Mouse (Mus musculus) left cerebral cortex, adult 2 months (tissue): ENCODE measurements around the gene Josd1. TPM values are rescaled to one million over a fixed set of nuclear protein-coding genes. Genes with fewer than 3 reads are reported as not detected.

Experiments
- DNase-seq, 2 experiments: peaks; one replicate each; pipeline ENCODE4 v3.0.0; 2021 to 2022; ENCODE audit warnings: low spot score in 2 of 2, mixed read lengths in 1 of 2; ENCODE audit errors: extremely low spot score in 1 of 2
- H3K27ac ChIP-seq: fragments of 200-600 bp; 2 replicates; pipeline ENCODE4 v1.8.1; 2022
- H3K4me3 ChIP-seq: fragments of 200-600 bp; 2 replicates; pipeline ENCODE4 v1.8.1; 2022
- CTCF ChIP-seq: fragments of 200-600 bp; IDR thresholded peaks from 2 replicates; pipeline ENCODE4 v1.8.1; 2022; ENCODE audit warnings: antibody characterized with exemption, mild to moderate bottlenecking, moderate library complexity
- intact Hi-C: fragments of 180-260 bp; cut with DNase I; formaldehyde crosslinking; loops from one replicate; pipeline ENCODE4 v1.15.1; 2025
- long read RNA-seq, 2 experiments: library from polyadenylated mRNA; stranded (forward); transcript quantifications; one replicate each; pipeline ENCODE4 v2.0.0; 2021; ENCODE audit warnings: borderline mapping rate in 2 of 2
- total RNA-seq, 2 experiments: library from RNA; stranded (reverse); gene quantifications; 2 replicates each; pipeline ENCODE4 v1.2.3; 2021

The Josd1 gene
- total RNA-seq, result 10 to 100 TPM; 64.3 to 68.0 TPM
- long read RNA-seq, experiment 1, transcript Josd1-201 (4 exons, 3,440 nt), result major isoform, 42 of 50 reads
- long read RNA-seq, experiment 1, partial matches to known transcripts, result 1 of 50 reads
- long read RNA-seq, experiment 1, other reads (novel, unspliced or antisense), result 7 of 50 reads
- long read RNA-seq, experiment 2, transcript Josd1-201 (4 exons, 3,440 nt), result major isoform, 27 of 41 reads
- long read RNA-seq, experiment 2, partial matches to known transcripts, result 0 of 41 reads
- long read RNA-seq, experiment 2, other reads (novel, unspliced or antisense), result 14 of 41 reads

GRCm38 (mm10) chr15:79687646-79688267 lies at the start of gene Josd1:
Josd1 (minus strand) TSS chr15:79687919.
- peak within 1 kb of the TSS; percentile 88 for H3K4me3 ChIP-seq
- peak; percentile 96 to 98 for DNase-seq
- TF ChIP-seq CTCF, result no peak
- intact Hi-C loops, result loop anchor here (2.0 to 5.0 kb wide), 2 partner anchors 29 to 325 kb away; partner anchors contain the start of genes Cby1, Fam227a and Pdgfb
- H3K27ac ChIP-seq, result peak within 1 kb of the TSS; percentile 92

DNA sequence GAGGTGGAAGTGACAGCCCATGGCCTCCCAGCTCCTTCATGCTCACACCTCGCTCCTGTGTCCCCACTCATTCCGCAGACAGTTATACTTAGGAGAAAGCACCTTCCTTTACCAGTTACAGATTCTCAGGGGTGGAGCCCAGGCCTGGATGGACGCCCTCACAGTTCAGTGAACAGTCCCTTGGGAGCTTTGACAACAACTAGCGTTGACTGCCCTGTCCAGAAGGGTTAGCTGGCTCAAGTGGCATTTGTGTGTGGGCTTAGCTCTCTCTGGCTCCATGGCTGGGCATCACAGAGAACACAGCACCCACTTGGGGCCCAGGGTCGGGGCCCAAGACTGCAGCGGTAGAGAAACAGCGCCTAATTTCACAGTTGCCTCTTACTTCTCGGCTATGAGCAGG lies 46.6 kb upstream of the Josd1 start:
- no peak for TF ChIP-seq CTCF
- DNase-seq, result no peak
- intact Hi-C loops, result no loop called here

GRCm38 (mm10) chr15:79733640-79734039 lies 45.9 kb upstream of the Josd1 start:
- no peak for DNase-seq
- intact Hi-C loops, result no loop called here
- no peak for TF ChIP-seq CTCF
- H3K4me3 ChIP-seq, result no peak overlapping the region
- no peak overlapping the region for H3K27ac ChIP-seq

More for the DNA sequence above, 46.6 kb upstream of the Josd1 start:
- Histone ChIP-seq H3K27ac (peak overlapping the region; percentile 88), H3K4me3 (no peak overlapping the region)

GRCm38 (mm10) chr15:79733192-79733591 lies 45.5 kb upstream of the Josd1 start:
- intact Hi-C loops, result no loop called here
- no peak for DNase-seq

GRCm38 (mm10) chr15:79731554-79731953 lies 43.8 kb upstream of the Josd1 start:
- no peak for TF ChIP-seq CTCF
- intact Hi-C loops, result no loop called here
- no peak for DNase-seq
- no peak overlapping the region for H3K4me3 ChIP-seq
- no peak overlapping the region for H3K27ac ChIP-seq

More at GRCm38 (mm10) chr15:79733192-79733591, 45.5 kb upstream of the Josd1 start:
- no peak for TF ChIP-seq CTCF
- Histone ChIP-seq H3K27ac (no peak overlapping the region), H3K4me3 (no peak overlapping the region)

DNA sequence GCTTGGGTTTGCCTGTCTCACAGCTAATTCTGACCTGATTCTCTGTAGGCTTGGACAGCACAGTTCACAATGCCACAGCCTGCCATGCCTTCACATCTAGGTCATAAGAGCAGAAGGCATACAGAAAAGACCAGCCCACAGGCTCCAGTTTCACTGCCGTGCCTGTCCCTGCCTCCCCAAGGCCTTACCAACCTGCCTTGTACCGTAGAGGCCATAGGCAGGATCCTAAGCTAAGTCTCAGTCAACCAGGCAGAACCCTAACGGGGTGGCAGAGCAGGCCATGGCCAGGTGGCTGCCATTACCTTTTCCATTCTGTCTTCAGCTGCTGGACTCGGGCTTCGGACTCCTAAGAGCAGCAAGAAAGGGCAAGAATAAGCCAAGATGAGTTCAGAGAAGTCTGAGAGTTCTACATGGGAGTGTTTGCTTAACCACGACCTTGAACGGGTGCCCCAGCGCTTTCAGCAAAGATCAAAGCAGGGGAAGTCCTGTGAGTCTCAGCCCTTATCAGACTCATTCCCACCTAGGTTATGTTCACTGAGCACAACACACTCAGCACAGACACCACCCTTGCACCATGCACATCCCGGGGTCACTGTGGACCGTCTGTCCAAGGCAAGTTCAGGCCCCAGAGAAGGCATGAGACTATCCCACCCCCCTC lies 41.1 kb upstream of the Josd1 start:
- intact Hi-C loops, result no loop called here
- no peak for TF ChIP-seq CTCF
- Histone ChIP-seq H3K27ac (peak overlapping the region; percentile 50), H3K4me3 (no peak overlapping the region)
- DNase-seq, result no peak

GRCm38 (mm10) chr15:79728311-79728710 lies 40.6 kb upstream of the Josd1 start:
- H3K27ac ChIP-seq, result peak overlapping the region; percentile 50
- no peak for DNase-seq
- no peak overlapping the region for H3K4me3 ChIP-seq
- intact Hi-C loops, result no loop called here
- TF ChIP-seq CTCF, result no peak

GRCm38 (mm10) chr15:79727840-79728239 lies 40.1 kb upstream of the Josd1 start:
- intact Hi-C loops, result no loop called here
- TF ChIP-seq CTCF, result no peak
- H3K27ac ChIP-seq, result no peak overlapping the region
- H3K4me3 ChIP-seq, result no peak overlapping the region
- DNase-seq, result no peak

- Histone ChIP-seq H3K4me3 (no peak overlapping the region), H3K27ac (peak overlapping the region; percentile 64)
- TF ChIP-seq CTCF, result no peak
- DNase-seq, result peak; percentile 52 to 62
- intact Hi-C loops, result no loop called here
Measured at GRCm38 (mm10) chr15:79725190-79725789, 37.6 kb upstream of the Josd1 start.

DNA sequence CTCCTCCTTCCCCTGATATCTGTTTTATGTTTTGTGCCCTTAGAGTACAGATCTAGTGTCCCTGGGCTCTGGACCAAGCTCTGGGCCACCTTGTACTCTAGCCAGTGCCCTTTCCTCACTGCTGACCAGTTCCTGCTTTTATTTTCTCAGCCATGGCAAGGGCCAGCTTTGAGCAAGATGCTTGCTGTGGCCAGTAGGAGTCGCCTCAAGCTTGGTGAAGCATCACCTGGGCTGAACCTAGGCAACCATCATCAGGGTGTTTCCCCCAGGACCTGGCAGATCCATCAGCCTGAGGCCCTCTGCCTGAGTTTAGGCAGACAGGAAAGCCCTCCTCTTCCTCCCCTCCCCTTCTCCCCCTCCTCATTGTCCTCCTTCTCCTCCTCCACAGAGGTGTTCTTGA lies 35.7 kb upstream of the Josd1 start:
- H3K27ac ChIP-seq, result no peak overlapping the region
- no peak overlapping the region for H3K4me3 ChIP-seq
- peak; percentile 63 for TF ChIP-seq CTCF
- intact Hi-C loops, result no loop called here
- no peak for DNase-seq

DNA sequence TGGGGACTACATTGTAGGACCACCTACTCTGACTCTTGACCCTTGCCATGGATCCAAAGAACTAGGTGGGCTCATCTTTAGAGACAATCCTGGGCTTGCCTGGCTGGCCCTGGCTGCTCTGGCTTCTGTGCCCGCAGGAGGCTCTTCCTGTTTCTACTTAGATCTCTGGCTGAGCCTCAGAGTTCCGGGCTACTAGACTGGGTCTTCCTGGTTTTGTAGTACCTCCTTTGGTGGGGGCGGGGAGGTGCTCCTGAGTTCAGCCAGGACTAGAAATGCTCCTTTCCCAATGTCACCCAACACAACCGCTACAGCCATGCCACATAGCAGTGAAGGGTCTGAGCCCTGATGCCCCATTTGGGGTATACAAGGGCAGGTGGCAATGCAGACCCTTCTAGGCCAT lies 33.1 kb upstream of the Josd1 start:
- H3K27ac ChIP-seq, result no peak overlapping the region
- no peak for DNase-seq
- no peak for TF ChIP-seq CTCF
- H3K4me3 ChIP-seq, result no peak overlapping the region
- intact Hi-C loops, result no loop called here

GRCm38 (mm10) chr15:79720267-79720666 lies 32.5 kb upstream of the Josd1 start:
- H3K4me3 ChIP-seq, result no peak overlapping the region
- no peak overlapping the region for H3K27ac ChIP-seq
- no peak for DNase-seq
- no peak for TF ChIP-seq CTCF
- intact Hi-C loops, result no loop called here
